Mouse (Mus musculus): Measurements from ENCODE around the gene Bcan. TPM values are rescaled to one million over a fixed set of nuclear protein-coding genes. Genes with fewer than 3 reads are reported as not detected.
A peak's percentile ranks its signal among the peaks of the same experiment; 100 is the strongest.

The Bcan gene
- polyA plus RNA-seq, 1 experiment from 2014 or later: 0.56 TPM

GRCm38 (mm10) chr3:87948378-87949265 lies 51.4 kb downstream of the Bcan start, which contains the start of gene Crabp2:
Gene Crabp2, plus strand, starts transcription at chr3:87948666.
- DNase-seq (ENCODE audit: low spot score) (no peak), ATAC-seq (no peak)
- H3K4me2 ChIP-seq (replicated peaks; ENCODE audit: low read depth, low read length): peak within 1 kb of the TSS; percentile 44
- no peak for TF ChIP-seq CTCF (IDR thresholded peaks at IDR 0.05)
- no peak for TF ChIP-seq EP300 (IDR thresholded peaks at IDR 0.05)
- WGBS: 6% methylated on average over 33 of the region's 35 CpGs
- H3K4me1 ChIP-seq (ENCODE audit: insufficient read depth, low read depth, low read length): peaks cover 18% of the 10 kb centered on the region
- H3K9ac ChIP-seq (replicated peaks; ENCODE audit: low read depth): no peak within 1 kb of the TSS
- H3K4me3 ChIP-seq (ENCODE audit: low read depth, low read length): peak within 1 kb of the TSS; percentile 5; the same call in 1 of the 2 replicates
- no peak within 1 kb of the TSS for H3K27ac ChIP-seq (ENCODE audit: low read length)
- H3K36me3 ChIP-seq (ENCODE audit: insufficient read depth, low read length): no peaks in the 10 kb centered on the region
- H3K27me3 ChIP-seq (replicated peaks; ENCODE audit: insufficient read depth, low read length): peaks cover 14% of the 10 kb centered on the region; the same call in 1 of the 2 replicates
- no peaks in the 10 kb centered on the region for H3K9me3 ChIP-seq (ENCODE audit: low read length)

GRCm38 (mm10) chr3:87947811-87948199 lies 52.2 kb downstream of the Bcan start:
- 0 out of 2 replicates have a peak overlapping the region, but pooled peaks have one; percentile 5 for H3K4me3 ChIP-seq (ENCODE audit: low read depth, low read length)
- no peak for DNase-seq (ENCODE audit: low spot score)
- H3K9me3 ChIP-seq (ENCODE audit: low read length): no peaks in the 10 kb centered on the region
- peaks cover 14% of the 10 kb centered on the region; the same call in 1 of the 2 replicates for H3K27me3 ChIP-seq (replicated peaks; ENCODE audit: insufficient read depth, low read length)
- WGBS: under 1% methylated on average over 13 of the region's 17 CpGs
- H3K27ac ChIP-seq (ENCODE audit: low read length): no peak overlapping the region
- peak overlapping the region; percentile 44 for H3K4me2 ChIP-seq (replicated peaks; ENCODE audit: low read depth, low read length)
- no peak overlapping the region for H3K9ac ChIP-seq (replicated peaks; ENCODE audit: low read depth)
- TF ChIP-seq EP300 (IDR thresholded peaks at IDR 0.05): no peak
- TF ChIP-seq CTCF (IDR thresholded peaks at IDR 0.05): no peak
- peaks cover 18% of the 10 kb centered on the region for H3K4me1 ChIP-seq (ENCODE audit: insufficient read depth, low read depth, low read length)
- no peak for ATAC-seq
- no peaks in the 10 kb centered on the region for H3K36me3 ChIP-seq (ENCODE audit: insufficient read depth, low read length)

- Histone ChIP-seq H3K27ac (ENCODE audit: low read length) (no peak overlapping the region), H3K4me2 (replicated peaks; ENCODE audit: low read depth, low read length) (peak overlapping the region; percentile 44), H3K9me3 (ENCODE audit: low read length) (no peaks in the 10 kb centered on the region), H3K27me3 (replicated peaks; ENCODE audit: insufficient read depth, low read length) (peaks cover 14% of the 10 kb centered on the region; the same call in 1 of the 2 replicates), H3K36me3 (ENCODE audit: insufficient read depth, low read length) (no peaks in the 10 kb centered on the region), H3K4me1 (ENCODE audit: insufficient read depth, low read depth, low read length) (peaks cover 18% of the 10 kb centered on the region), H3K4me3 (ENCODE audit: low read depth, low read length) (0 out of 2 replicates have a peak overlapping the region, but pooled peaks have one; percentile 5), H3K9ac (replicated peaks; ENCODE audit: low read depth) (no peak overlapping the region)
- DNase-seq (ENCODE audit: low spot score): no peak
- WGBS: 7% methylated on average over 26 of the region's 26 CpGs
- no peak for TF ChIP-seq EP300 (IDR thresholded peaks at IDR 0.05)
- TF ChIP-seq CTCF (IDR thresholded peaks at IDR 0.05): no peak
- ATAC-seq: no peak
Measured at GRCm38 (mm10) chr3:87947056-87947810, 52.8 kb downstream of the Bcan start.

GRCm38 (mm10) chr3:87946541-87946860 lies 53.5 kb downstream of the Bcan start:
- H3K4me2 ChIP-seq (replicated peaks; ENCODE audit: low read depth, low read length): no peak overlapping the region

GRCm38 (mm10) chr3:87945781-87946540 lies 54.1 kb downstream of the Bcan start:
- Histone ChIP-seq H3K27me3 (replicated peaks; ENCODE audit: insufficient read depth, low read length) (peaks cover 14% of the 10 kb centered on the region; the same call in 1 of the 2 replicates), H3K9ac (replicated peaks; ENCODE audit: low read depth) (no peak overlapping the region), H3K9me3 (ENCODE audit: low read length) (no peaks in the 10 kb centered on the region), H3K4me2 (replicated peaks; ENCODE audit: low read depth, low read length) (no peak overlapping the region), H3K4me1 (ENCODE audit: insufficient read depth, low read depth, low read length) (peaks cover 18% of the 10 kb centered on the region), H3K4me3 (ENCODE audit: low read depth, low read length) (no peak overlapping the region), H3K27ac (ENCODE audit: low read length) (no peak overlapping the region), H3K36me3 (ENCODE audit: insufficient read depth, low read length) (no peaks in the 10 kb centered on the region)
- 40% methylated on average over 12 of the region's 12 CpGs for WGBS
- ATAC-seq (no peak), DNase-seq (ENCODE audit: low spot score) (no peak)
- TF ChIP-seq EP300 (IDR thresholded peaks at IDR 0.05): no peak
- TF ChIP-seq CTCF (IDR thresholded peaks at IDR 0.05): no peak

More at GRCm38 (mm10) chr3:87946541-87946860, 53.5 kb downstream of the Bcan start:
- WGBS: 38% methylated on average over 1 of the region's 1 CpGs
- DNase-seq (ENCODE audit: low spot score): no peak
- Histone ChIP-seq H3K9me3 (ENCODE audit: low read length) (no peaks in the 10 kb centered on the region), H3K9ac (replicated peaks; ENCODE audit: low read depth) (no peak overlapping the region), H3K36me3 (ENCODE audit: insufficient read depth, low read length) (no peaks in the 10 kb centered on the region), H3K4me1 (ENCODE audit: insufficient read depth, low read depth, low read length) (peaks cover 18% of the 10 kb centered on the region), H3K4me3 (ENCODE audit: low read depth, low read length) (no peak overlapping the region), H3K27ac (ENCODE audit: low read length) (no peak overlapping the region), H3K27me3 (replicated peaks; ENCODE audit: insufficient read depth, low read length) (peaks cover 14% of the 10 kb centered on the region; the same call in 1 of the 2 replicates)
- no peak for ATAC-seq
- TF ChIP-seq CTCF (IDR thresholded peaks at IDR 0.05): no peak
- no peak for TF ChIP-seq EP300 (IDR thresholded peaks at IDR 0.05)
